Mouse (Mus musculus) small intestine, adult 2 months (tissue): Measurements from ENCODE around the gene Gjd3. TPM values are rescaled to one million over a fixed set of nuclear protein-coding genes. Genes with fewer than 3 reads are reported as not detected.

Experiments
- H3K27ac ChIP-seq: fragments of 200-500 bp; 2 replicates; pipeline ENCODE4 v1.5.1; 2012; ENCODE audit warnings: low read depth, low read length, control low read depth, inconsistent platforms; ENCODE audit not compliant: insufficient read depth
- H3K27me3 ChIP-seq: fragments of 200-500 bp; 2 replicates; pipeline ENCODE4 v1.6.1; 2012; ENCODE audit warnings: mild to moderate bottlenecking, moderate library complexity, low read length, inconsistent platforms; ENCODE audit not compliant: control insufficient read depth, insufficient read depth
- H3K36me3 ChIP-seq: fragments of 200-500 bp; 2 replicates; pipeline ENCODE4 v1.6.1; 2012; ENCODE audit warnings: mild to moderate bottlenecking, low read length, control low read depth, inconsistent platforms; ENCODE audit not compliant: control insufficient read depth, insufficient read depth
- H3K4me1 ChIP-seq: fragments of 200-500 bp; 2 replicates; pipeline ENCODE4 v1.6.1; 2012; ENCODE audit warnings: low read length, inconsistent platforms, mixed read lengths; ENCODE audit not compliant: control insufficient read depth, insufficient read depth, insufficient read length
- H3K4me3 ChIP-seq: fragments of 200-500 bp; 2 replicates; pipeline ENCODE4 v1.5.1; 2012; ENCODE audit warnings: low read depth, mild to moderate bottlenecking, control low read depth, inconsistent platforms, low read length, moderate library complexity
- CTCF ChIP-seq: fragments of 200-500 bp; IDR thresholded peaks from 2 replicates; pipeline ENCODE4 v1.5.1; 2012; ENCODE audit warnings: low read depth, mild to moderate bottlenecking, control low read depth, inconsistent platforms, low read length, moderate library complexity, mixed read lengths; ENCODE audit not compliant: insufficient replicate concordance, insufficient read length; ENCODE audit errors: extremely low read depth
- POLR2A ChIP-seq: fragments of 200-500 bp; IDR thresholded peaks from 2 replicates; pipeline ENCODE4 v1.6.1; 2012; ENCODE audit warnings: low read depth, mild to moderate bottlenecking, control low read depth, inconsistent platforms, low read length, moderate library complexity
- WGBS: fragments of 180-500 bp; shearing (Covaris S2); methylation state at CpG from one replicate; pipeline ENCODE4 v1.1.7; 2018; 5-methylcytosine and 5-hydroxymethylcytosine counted together
- polyA plus RNA-seq: library from polyadenylated mRNA; depleted of rRNA; stranded (reverse); fragments of >200 nt; gene quantifications from 2 replicates; pipeline ENCODE4 v1.2.3, GENCODE M21; 2012

Gene Gjd3
- polyA plus RNA-seq, 1 experiment: 5.8 TPM

DNA sequence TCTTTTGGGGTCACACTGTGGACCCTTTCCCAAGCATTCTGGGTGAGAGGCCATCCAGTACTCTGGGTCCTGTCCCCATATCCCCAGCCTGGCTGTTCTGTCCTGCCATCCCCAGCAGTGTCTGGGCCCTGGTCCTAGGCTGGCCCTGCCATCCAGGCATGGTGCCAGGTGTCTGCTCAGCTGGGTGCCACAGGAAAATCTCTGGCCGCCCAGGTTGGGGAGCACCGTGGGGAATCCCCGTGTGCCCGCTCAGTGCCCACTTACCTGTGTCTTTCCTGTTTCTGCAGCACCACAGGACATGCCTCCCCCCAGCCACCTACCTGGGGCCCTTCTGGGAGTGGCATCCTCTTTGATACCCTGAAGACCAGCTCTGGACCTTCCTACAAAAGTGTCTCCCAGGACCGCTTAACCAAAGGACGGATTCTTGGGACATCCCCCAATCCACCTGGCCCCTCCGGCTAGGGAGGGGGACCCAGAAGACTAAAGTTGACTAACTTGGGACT, 32.8 kb downstream of the Gjd3 start:
- H3K27ac ChIP-seq: no peak overlapping the region
- H3K27me3 ChIP-seq: no peaks in the 10 kb centered on the region
- 58% methylated on average over 7 of the region's 7 CpGs for WGBS
- peaks cover 47% of the 10 kb centered on the region for H3K4me1 ChIP-seq
- no peak overlapping the region for H3K4me3 ChIP-seq
- peaks cover 6% of the 10 kb centered on the region for H3K36me3 ChIP-seq
- TF ChIP-seq CTCF (no peak), POLR2A (no peak)

DNA sequence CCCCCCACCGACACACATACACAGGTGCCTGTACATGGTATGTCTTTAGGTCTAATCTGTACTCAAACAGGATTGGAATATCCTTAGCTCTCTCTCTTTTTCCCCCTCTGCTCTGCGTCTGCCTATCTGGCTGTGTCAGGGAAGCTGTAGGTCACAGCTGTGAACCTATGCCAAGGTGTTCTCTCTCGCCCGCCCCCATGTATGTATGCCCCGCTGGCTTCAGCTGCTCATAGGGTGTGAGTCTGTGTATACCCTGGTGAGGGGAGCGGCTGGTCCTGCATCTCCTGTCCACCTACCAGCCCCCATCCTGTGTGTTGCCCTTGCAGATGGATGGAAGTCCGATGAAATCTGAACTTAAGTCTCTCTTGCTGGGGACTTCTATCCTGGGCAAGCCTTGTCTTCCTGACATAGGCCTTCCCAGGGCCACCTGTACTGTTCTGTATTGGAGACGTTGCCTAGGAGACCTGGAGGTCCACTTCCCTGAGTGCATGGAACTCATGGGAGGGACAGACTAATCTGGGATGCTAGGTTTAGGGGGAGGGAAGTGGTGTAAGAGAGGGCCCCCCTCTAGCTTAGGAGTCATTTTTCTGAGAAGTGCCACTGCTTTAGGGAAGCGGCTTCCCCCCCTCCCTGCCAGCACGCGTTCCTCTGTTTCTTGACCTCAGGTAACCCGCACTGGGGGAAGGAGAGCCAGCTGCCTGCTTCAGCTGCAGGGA, 33.4 kb downstream of the Gjd3 start:
- Histone ChIP-seq H3K27me3 (no peaks in the 10 kb centered on the region), H3K4me1 (peaks cover 51% of the 10 kb centered on the region), H3K27ac (no peak overlapping the region), H3K4me3 (no peak overlapping the region), H3K36me3 (peaks cover 6% of the 10 kb centered on the region)
- no peak for TF ChIP-seq POLR2A
- TF ChIP-seq CTCF: no peak
- 66% methylated on average over 12 of the region's 12 CpGs for WGBS

DNA sequence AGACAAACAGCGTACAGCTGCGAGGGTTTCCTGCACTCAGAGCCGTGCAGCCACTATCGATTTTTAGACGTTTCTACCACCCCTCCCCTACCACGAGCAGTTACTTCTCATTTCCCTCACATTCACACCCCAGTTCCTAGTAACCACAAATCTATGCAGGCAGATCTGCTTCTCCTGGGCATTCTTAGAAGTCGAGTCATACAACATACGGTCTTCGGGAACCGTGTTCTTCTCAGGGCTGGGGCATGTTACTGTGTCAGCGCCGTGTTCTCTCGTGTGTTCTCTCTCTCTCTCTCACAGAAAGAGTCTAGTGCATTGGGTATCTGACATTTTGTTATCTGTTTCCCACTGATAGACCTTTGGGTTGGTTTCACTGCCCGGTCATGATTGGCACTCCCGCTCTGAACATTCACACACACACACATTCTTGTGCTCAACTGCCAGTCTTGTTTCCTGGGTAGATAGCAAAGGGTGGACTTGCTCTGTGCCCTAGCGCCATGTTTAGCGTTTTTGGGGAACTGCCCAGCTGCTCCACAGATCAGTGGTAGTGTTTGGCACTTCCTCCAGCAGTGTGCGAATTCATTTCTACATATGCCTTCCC, 34.7 kb downstream of the Gjd3 start:
- WGBS: 27% methylated on average over 18 of the region's 18 CpGs
- peaks cover 56% of the 10 kb centered on the region for H3K4me1 ChIP-seq
- H3K36me3 ChIP-seq: peaks cover 6% of the 10 kb centered on the region
- TF ChIP-seq CTCF (no peak), POLR2A (no peak)
- no peaks in the 10 kb centered on the region for H3K27me3 ChIP-seq
- H3K27ac ChIP-seq: peak overlapping the region; percentile 74
- H3K4me3 ChIP-seq: no peak overlapping the region

DNA sequence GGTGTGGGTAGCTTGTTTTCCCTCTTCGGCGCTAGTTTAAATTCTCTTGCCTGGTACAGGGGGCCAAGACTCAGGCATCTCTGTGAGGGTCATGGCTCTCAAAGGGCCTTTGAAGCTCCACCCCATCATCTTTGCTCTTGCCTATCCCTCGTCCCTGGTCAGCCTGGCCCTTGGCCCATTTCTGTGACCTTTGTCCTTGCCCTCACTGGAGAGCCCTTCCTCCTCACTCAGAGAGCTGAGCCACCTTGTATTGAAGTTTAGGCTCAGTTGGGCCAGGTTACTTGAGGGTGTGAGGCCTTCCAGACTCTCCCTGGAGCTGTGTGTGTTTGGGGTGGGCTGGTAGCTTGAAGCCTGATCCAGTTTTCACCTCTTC, 37.2 kb downstream of the Gjd3 start:
- Histone ChIP-seq H3K36me3 (peaks cover 5% of the 10 kb centered on the region), H3K4me3 (no peak overlapping the region), H3K27me3 (no peaks in the 10 kb centered on the region), H3K27ac (peak overlapping the region; percentile 52), H3K4me1 (peaks cover 67% of the 10 kb centered on the region)
- WGBS: 35% methylated on average over 3 of the region's 3 CpGs
- TF ChIP-seq CTCF (no peak), POLR2A (no peak)

DNA sequence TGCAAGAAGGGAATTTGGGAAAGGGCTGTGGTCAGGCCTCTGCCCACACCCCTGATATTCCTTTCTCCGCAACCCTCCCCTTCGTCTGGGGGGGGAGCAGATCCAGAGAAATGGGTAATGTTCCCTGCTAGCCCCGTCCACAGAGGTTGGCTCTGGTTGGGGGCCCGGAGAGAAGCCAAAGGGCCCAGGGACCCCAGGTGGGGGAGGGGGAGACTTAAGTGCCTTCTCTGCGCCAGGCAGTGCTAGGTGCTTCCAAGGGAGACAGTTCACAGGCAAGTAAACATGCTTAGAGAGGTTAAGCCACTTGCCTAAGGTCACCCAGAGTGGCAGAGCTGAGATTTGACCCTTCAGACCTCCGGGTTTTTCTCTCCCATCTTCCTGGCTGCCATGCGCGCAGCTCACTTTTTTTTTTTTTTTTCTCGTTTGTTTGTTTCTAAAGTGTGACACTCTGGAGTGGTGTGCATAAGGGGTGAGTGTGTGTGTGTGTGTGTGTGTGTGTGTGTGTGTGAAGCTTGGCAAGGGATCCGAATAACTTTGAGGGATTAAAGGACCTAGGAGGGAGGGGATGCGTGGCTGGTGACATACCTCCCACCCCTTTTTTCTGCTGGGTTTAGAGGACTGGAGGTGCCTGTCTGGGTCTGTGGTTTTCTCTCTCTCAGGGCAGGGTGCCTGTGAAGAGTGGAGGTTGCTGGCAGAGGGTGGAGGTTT, 37.8 kb downstream of the Gjd3 start:
- Histone ChIP-seq H3K27ac (peak overlapping the region; percentile 72), H3K4me3 (no peak overlapping the region), H3K36me3 (0 out of 2 replicates have a peak, but pooled peaks cover under 1% of the 10 kb centered on the region), H3K4me1 (peaks cover 67% of the 10 kb centered on the region), H3K27me3 (no peaks in the 10 kb centered on the region)
- TF ChIP-seq POLR2A (no peak), CTCF (no peak)
- WGBS: 54% methylated on average over 11 of the region's 11 CpGs

DNA sequence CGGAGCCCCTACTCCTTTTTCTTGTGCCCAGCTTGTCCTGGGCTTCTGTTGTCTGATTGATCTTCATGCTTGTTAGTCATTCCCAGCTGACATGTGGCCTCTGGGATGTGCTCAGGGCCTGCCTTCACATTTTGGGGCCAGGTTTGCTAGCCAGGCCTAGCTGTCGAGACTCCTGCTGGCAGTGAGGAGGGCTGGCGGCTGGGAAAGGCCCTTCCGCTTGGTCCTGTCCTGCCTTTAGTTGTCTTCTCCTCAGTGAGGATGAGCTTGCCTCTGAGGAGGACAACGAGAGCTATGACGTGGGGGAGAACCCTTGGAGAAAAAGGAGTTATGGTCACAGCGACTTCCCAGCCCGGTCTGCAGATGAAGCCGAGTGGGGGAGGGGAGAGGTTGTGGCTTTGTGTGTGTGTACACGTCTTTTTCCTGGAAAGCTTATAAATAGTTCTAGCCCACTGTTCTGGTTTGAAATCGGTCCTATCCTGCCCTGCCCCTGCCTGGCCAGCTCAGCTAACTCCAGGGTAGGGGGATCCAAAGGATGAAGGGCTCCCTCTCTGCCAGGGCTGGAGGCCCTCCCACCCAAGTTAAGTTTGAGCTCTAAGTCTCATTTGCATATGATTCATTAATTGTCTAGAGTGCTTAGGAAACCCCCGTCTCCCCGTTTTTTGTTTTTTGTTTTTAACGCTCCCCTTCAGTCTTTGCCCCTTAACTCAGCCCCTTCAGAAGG, 38.9 kb downstream of the Gjd3 start:
- Histone ChIP-seq H3K4me3 (no peak overlapping the region), H3K27ac (peak overlapping the region; percentile 72), H3K36me3 (no peaks in the 10 kb centered on the region), H3K27me3 (no peaks in the 10 kb centered on the region), H3K4me1 (peaks cover 67% of the 10 kb centered on the region)
- TF ChIP-seq POLR2A (no peak), CTCF (no peak)
- 69% methylated on average over 14 of the region's 14 CpGs for WGBS

DNA sequence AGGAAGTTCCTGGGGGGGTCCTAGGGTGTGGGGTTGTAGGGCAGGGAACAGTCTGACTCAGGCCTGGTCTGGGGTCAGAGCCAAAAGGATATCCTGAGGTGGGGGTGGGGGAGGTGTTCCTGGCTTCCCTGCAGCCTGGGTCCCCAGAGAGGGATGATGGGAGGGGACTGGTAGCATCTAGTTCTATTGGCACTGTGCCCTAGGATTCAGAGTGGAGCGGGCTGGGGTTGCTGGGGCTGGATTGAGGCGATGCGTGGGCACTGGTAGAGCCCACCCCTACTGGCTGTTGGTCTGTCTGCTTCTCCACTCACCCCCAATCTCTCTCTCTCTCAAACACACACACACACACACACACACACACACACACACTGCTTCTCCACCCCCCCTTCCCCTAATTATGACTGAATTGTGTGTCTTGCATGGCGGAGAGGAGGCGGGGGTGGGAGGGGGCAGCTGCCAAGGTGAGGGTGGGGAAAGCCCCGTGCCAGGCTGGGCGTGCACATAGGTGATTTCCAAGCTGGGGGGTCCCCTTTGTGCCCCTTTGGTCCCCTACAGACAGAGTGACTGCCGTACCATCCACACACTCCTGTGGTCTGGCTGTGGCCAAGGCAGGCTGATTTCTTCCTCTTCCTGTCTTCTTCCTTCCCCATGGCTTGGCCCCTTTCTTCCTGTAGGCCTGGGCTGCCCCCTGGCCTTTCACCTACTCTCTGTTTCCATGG, 39.7 kb downstream of the Gjd3 start:
- H3K4me3 ChIP-seq: no peak overlapping the region
- 73% methylated on average over 8 of the region's 8 CpGs for WGBS
- no peaks in the 10 kb centered on the region for H3K27me3 ChIP-seq
- TF ChIP-seq POLR2A (0 out of 2 replicates have a peak, but pooled peaks have one; percentile 18), CTCF (no peak)
- H3K4me1 ChIP-seq: peaks cover 66% of the 10 kb centered on the region
- peak overlapping the region; percentile 87 for H3K27ac ChIP-seq
- H3K36me3 ChIP-seq: no peaks in the 10 kb centered on the region
